27 mouse cellular contexts compared by ENCODE assay signal in the genomic region with DNA sequence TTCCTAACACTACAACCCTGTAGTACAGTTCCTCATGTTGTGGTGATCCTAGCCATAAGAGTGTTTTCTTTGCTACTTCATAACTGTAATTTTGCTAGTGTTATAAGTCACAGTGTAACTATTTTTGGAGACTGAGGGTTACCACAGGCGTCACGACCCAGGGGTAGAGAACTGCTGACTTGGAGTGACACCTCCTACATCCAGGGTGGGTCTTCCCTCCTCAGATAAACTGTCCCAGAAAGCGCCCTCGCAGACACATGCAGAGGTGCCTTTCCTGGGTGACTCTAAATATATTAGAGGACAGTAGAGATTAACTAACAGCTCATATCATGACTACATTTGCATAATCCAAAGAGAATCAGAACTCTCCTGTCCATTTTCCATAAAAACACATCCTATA. TPM values are rescaled to one million over a fixed set of nuclear protein-coding genes. Genes with fewer than 3 reads are reported as not detected.
A peak's percentile ranks its signal among the peaks of the same experiment; 100 is the strongest.
DNase-seq lines count a peak whose midpoint lies in the region; ATAC-seq lines count a peak whose summit lies in the region.
"Had no signal": no experiment of that assay in that cellular context is flagged by ENCODE, and none has a peak within 500 bp of the region (broad histone marks: within the 10 kb centered on the region; RNA-seq: fewer than 3 reads in every experiment).

No protein-coding gene starts in this region.

- peak; percentile 53 for DNase-seq in CD4-positive, CD25-positive, alpha-beta regulatory T cell, adult 2 months (ENCODE audit: low read depth, low spot score)
- no peak for DNase-seq in liver, embryonic 11.5 days (ENCODE audit: low spot score)
- peak; percentile 38 for DNase-seq in CD4-positive helper T cell, adult 2 months (ENCODE audit: low read depth, low spot score)
- DNase-seq in induced T-regulatory cell, adult 2 months (ENCODE audit: low read depth): peak; percentile 82
- DNase-seq in layer of hippocampus, postnatal 25 days (ENCODE audit: extremely low spot score in 1 of 2, low spot score in 1 of 2): no peak
- no peak for DNase-seq in adrenal gland, postnatal 36 days
- DNase-seq: adrenal gland, postnatal 14 days; B cell, adult 2 months; cerebellum, adult 2 months; cerebellum, postnatal 10 days; forebrain, postnatal 0 days; gastrocnemius, postnatal 36 days; heart, adult 18-20 months; heart, postnatal 36 days had no signal

- H3K27ac ChIP-seq in liver, embryonic 12.5 days: 0 out of 2 replicates have a peak overlapping the region, but pooled peaks have one; percentile 2
- no peak overlapping the region for H3K27ac ChIP-seq in liver, embryonic 11.5 days (ENCODE audit: low read depth, low read length)
- H3K27ac ChIP-seq: embryonic facial prominence, embryonic 10.5 days; forebrain, embryonic 13.5 days; heart, embryonic 15.5 days; hindbrain, embryonic 12.5 days; hindbrain, postnatal 0 days; intestine, embryonic 15.5 days had no signal

- H3K4me1 ChIP-seq in liver, embryonic 12.5 days: peaks cover 41% of the 10 kb centered on the region
- peaks cover 19% of the 10 kb centered on the region for H3K4me1 ChIP-seq in liver, embryonic 11.5 days (replicated peaks; ENCODE audit: control insufficient read depth, insufficient read depth, low read length)

- 39% methylated on average over 4 of the region's 4 CpGs for WGBS in liver, embryonic 12.5 days (ENCODE audit: insufficient replicate concordance)
- 67% methylated on average over 4 of the region's 4 CpGs for WGBS in liver, embryonic 11.5 days

- H3K9ac ChIP-seq in liver, embryonic 12.5 days: no peak overlapping the region
- H3K9ac ChIP-seq in liver, embryonic 11.5 days (ENCODE audit: low read depth, low read length): no peak overlapping the region
- H3K9ac ChIP-seq: forebrain, embryonic 13.5 days; forebrain, postnatal 0 days; heart, embryonic 15.5 days; hindbrain, embryonic 12.5 days; intestine, embryonic 15.5 days had no signal

- 0 out of 2 replicates have a peak, but pooled peaks cover 2% of the 10 kb centered on the region for H3K9me3 ChIP-seq in liver, embryonic 12.5 days (replicated peaks)
- H3K9me3 ChIP-seq in liver, embryonic 11.5 days (ENCODE audit: control insufficient read depth, low read length): no peaks in the 10 kb centered on the region
- H3K9me3 ChIP-seq: G1E; heart, embryonic 15.5 days; hindbrain, embryonic 12.5 days; intestine, embryonic 15.5 days had no signal

- no peaks in the 10 kb centered on the region for H3K27me3 ChIP-seq in liver, embryonic 12.5 days (replicated peaks)
- H3K27me3 ChIP-seq in liver, embryonic 11.5 days (replicated peaks; ENCODE audit: control insufficient read depth, insufficient read depth, low read length): no peaks in the 10 kb centered on the region
- H3K27me3 ChIP-seq: forebrain, embryonic 13.5 days; heart, embryonic 15.5 days; hindbrain, embryonic 12.5 days; intestine, embryonic 15.5 days had no signal

- ATAC-seq in CD4-positive, CD25-positive, alpha-beta regulatory T cell, adult 4 months: no peak
- ATAC-seq in liver, embryonic 12.5 days: no peak
- ATAC-seq in liver, embryonic 11.5 days (replicated peaks; ENCODE audit: low FRiP score): no peak
- ATAC-seq: activated CD4-positive, CD25-positive, alpha-beta regulatory T cell, adult 4 months; forebrain, embryonic 13.5 days; forebrain, postnatal 0 days; hindbrain, postnatal 0 days; intestine, embryonic 15.5 days had no signal

- peaks cover 35% of the 10 kb centered on the region for H3K36me3 ChIP-seq in liver, embryonic 12.5 days
- H3K36me3 ChIP-seq in liver, embryonic 11.5 days (ENCODE audit: control insufficient read depth, insufficient read depth, low read length): peaks cover 10% of the 10 kb centered on the region

- H3K4me3 ChIP-seq in liver, embryonic 12.5 days: no peak overlapping the region
- H3K4me3 ChIP-seq in liver, embryonic 11.5 days (ENCODE audit: low read depth, low read length): no peak overlapping the region
- H3K4me3 ChIP-seq: embryonic facial prominence, embryonic 10.5 days; forebrain, embryonic 13.5 days; heart, embryonic 15.5 days; hindbrain, embryonic 12.5 days; intestine, embryonic 15.5 days had no signal

- no peak overlapping the region for H3K4me2 ChIP-seq in liver, embryonic 12.5 days
- H3K4me2 ChIP-seq in liver, embryonic 11.5 days: no peak overlapping the region
- H3K4me2 ChIP-seq: forebrain, embryonic 13.5 days; heart, embryonic 11.5 days; heart, embryonic 15.5 days; hindbrain, embryonic 12.5 days; intestine, embryonic 15.5 days had no signal

RNA-seq across cellular contexts. Expression of a gene that starts 5.1 kb away (rescaled TPM):
- polyA plus RNA-seq in CD4-positive, CD25-positive, alpha-beta regulatory T cell, adult 4 months (2017; shearing (Covaris generic)): 100 to 1,000 TPM; 424 to 434 TPM
- polyA plus RNA-seq in liver, embryonic 12.5 days (2016; fragmentation: Nextera tagmentation; extraction: Ambion mirVana): 38.0 and 40.7 TPM in 2 replicates
- polyA plus RNA-seq in liver, embryonic 11.5 days (2014; fragmentation: Nextera tagmentation; extraction: Ambion mirVana): 53.7 and 61.1 TPM in 2 replicates
- total RNA-seq in layer of hippocampus, postnatal 25 days (2021): 10 to 100 TPM; 16.1 to 20.2 TPM
- total RNA-seq in adrenal gland, postnatal 36 days (2021): 10 to 100 TPM; 48.3 to 73.2 TPM

RNA-seq across cellular contexts. Expression of a gene that starts 24.9 kb away (rescaled TPM):
- polyA plus RNA-seq in CD4-positive, CD25-positive, alpha-beta regulatory T cell, adult 4 months (2017; shearing (Covaris generic)): not detected
- not detected in 2 replicates for polyA plus RNA-seq in liver, embryonic 12.5 days (2016; fragmentation: Nextera tagmentation; extraction: Ambion mirVana)
- not detected in 2 replicates for polyA plus RNA-seq in liver, embryonic 11.5 days (2014; fragmentation: Nextera tagmentation; extraction: Ambion mirVana)
- not detected for total RNA-seq in layer of hippocampus, postnatal 25 days (2021)
- total RNA-seq in adrenal gland, postnatal 36 days (2021): not detected
- total RNA-seq: adrenal gland, adult 18-20 months; forebrain, postnatal 0 days; gastrocnemius, adult 18-20 months; gastrocnemius, postnatal 36 days; heart, postnatal 36 days; hindbrain, postnatal 0 days had no signal
- polyA plus RNA-seq: activated CD4-positive, CD25-positive, alpha-beta regulatory T cell, adult 4 months; cerebellum, adult 2 months; embryonic facial prominence, embryonic 10.5 days; forebrain, embryonic 13.5 days; forebrain, postnatal 0 days; G1E; heart, embryonic 11.5 days; heart, embryonic 15.5 days; hindbrain, embryonic 12.5 days; hindbrain, postnatal 0 days; intestine, embryonic 15.5 days had no signal

Comparison
In these comparisons a context has a peak if more than half of its experiments do, and no peak if none do; other contexts are left out.
1. DNase-seq: peak in CD4-positive, CD25-positive, alpha-beta regulatory T cell, adult 2 months (single experiment), CD4-positive helper T cell, adult 2 months (single experiment) and induced T-regulatory cell, adult 2 months (single experiment); none in liver, embryonic 11.5 days (single experiment), layer of hippocampus, postnatal 25 days (0 of 2) and adrenal gland, postnatal 36 days (0 of 2).